Mouse (Mus musculus): ENCODE measurements around the gene Mrgbp.

- TF ChIP-seq CTCF (IDR thresholded peaks at IDR 0.05; ENCODE audit: insufficient read depth, low read depth, low read length) (no peak), POLR2A (IDR thresholded peaks at IDR 0.05; ENCODE audit: insufficient read depth, low read depth, low read length) (no peak)
These were observed 37.4 kb upstream of the Mrgbp start for GRCm38 (mm10) chr2:180543675-180544074.

Measured in olfactory bulb, adult 2 months (tissue).